Mouse (Mus musculus) lung, postnatal 0 days (tissue): Measurements from ENCODE around the gene Myrip.

ENCODE experiments used
- CTCF ChIP-seq: IDR thresholded peaks from 2 replicates; pipeline ENCODE4 v1.5.1; 2016; ENCODE audit warnings: antibody characterized with exemption, mild to moderate bottlenecking
- EP300 ChIP-seq: IDR thresholded peaks from 2 replicates; pipeline ENCODE4 v1.6.1; 2016; ENCODE audit warnings: antibody characterized with exemption, mild to moderate bottlenecking, control low read depth

GRCm38 (mm10) chr9:120354550-120355345, 53.4 kb downstream of the Myrip start:
- TF ChIP-seq CTCF (no peak), EP300 (no peak)
